Mouse (Mus musculus) WW6 (cell line): ENCODE measurements around the gene Clock.

Source experiments
- DNase-seq: peaks from one replicate; pipeline ENCODE4 v3.0.0-alpha.2; 2013; ENCODE audit warnings: low read depth, low spot score

Clock gene

GRCm38 (mm10) chr5:76179791-76180190 is 124.8 kb downstream of the Clock start:
- DNase-seq = no peak

GRCm38 (mm10) chr5:76179171-76179570 is 125.4 kb downstream of the Clock start:
- no peak for DNase-seq

GRCm38 (mm10) chr5:76177664-76178063 is 126.9 kb downstream of the Clock start:
- DNase-seq = no peak

- no peak for DNase-seq
Observed at GRCm38 (mm10) chr5:76176841-76177240, 127.8 kb downstream of the Clock start.

- DNase-seq = no peak
Observed at GRCm38 (mm10) chr5:76176411-76176810, 128.2 kb downstream of the Clock start.

- DNase-seq = no peak
Observed at GRCm38 (mm10) chr5:76175051-76175450, 129.5 kb downstream of the Clock start.

- no peak for DNase-seq
Observed at GRCm38 (mm10) chr5:76171039-76171438, 133.6 kb downstream of the Clock start.

- no peak for DNase-seq
Observed at GRCm38 (mm10) chr5:76170522-76170921, 134.1 kb downstream of the Clock start.

- no peak for DNase-seq
Observed at GRCm38 (mm10) chr5:76164827-76165226, 139.8 kb downstream of the Clock start.

- no peak for DNase-seq
Observed at GRCm38 (mm10) chr5:76163828-76164390, 140.7 kb downstream of the Clock start.

- DNase-seq = no peak
Observed at GRCm38 (mm10) chr5:76162926-76163325, 141.7 kb downstream of the Clock start.

- DNase-seq = no peak
Observed at GRCm38 (mm10) chr5:76161491-76161890, 143.1 kb downstream of the Clock start.

- DNase-seq = no peak
Observed at GRCm38 (mm10) chr5:76160086-76160485, 144.5 kb downstream of the Clock start.
